ENCODE assay signal across 19 mouse cellular contexts in genomic region chr1:69440564-69441334, GRCm38 (mm10).
A peak's percentile ranks its signal among the peaks of the same experiment; 100 is the strongest.
DNase-seq lines count a peak whose midpoint lies in the region; ATAC-seq and TF ChIP-seq lines count a peak whose summit lies in the region.
"Had no signal": no experiment of that assay in that cellular context is flagged by ENCODE, and none has a peak within 500 bp of the region (broad histone marks: within the 10 kb centered on the region; RNA-seq: fewer than 3 reads in every experiment).

No protein-coding gene starts in this region.

- H3K9ac ChIP-seq in midbrain, embryonic 15.5 days = no peak overlapping the region
- no peak overlapping the region for H3K9ac ChIP-seq in kidney, embryonic 15.5 days
- H3K9ac ChIP-seq: embryonic facial prominence, embryonic 15.5 days; forebrain, embryonic 13.5 days; liver, postnatal 0 days had no signal

- no peaks in the 10 kb centered on the region for H3K27me3 ChIP-seq in midbrain, embryonic 15.5 days (replicated peaks)
- H3K27me3 ChIP-seq in kidney, embryonic 15.5 days = no peaks in the 10 kb centered on the region
- H3K27me3 ChIP-seq: embryonic facial prominence, embryonic 15.5 days; forebrain, embryonic 13.5 days had no signal

- H3K36me3 ChIP-seq in midbrain, embryonic 15.5 days (replicated peaks) = no peaks in the 10 kb centered on the region
- no peaks in the 10 kb centered on the region for H3K36me3 ChIP-seq in kidney, embryonic 15.5 days
- H3K36me3 ChIP-seq: embryonic facial prominence, embryonic 15.5 days; heart, embryonic 10.5 days had no signal

- DNase-seq in left cerebral cortex, adult 18-20 months (ENCODE audit: low spot score in 2 of 2) = peak; percentile 5 to 23
- no peak for DNase-seq in left cerebral cortex, postnatal 4 days
- DNase-seq in brain, adult 2 months (ENCODE audit: low read depth, low spot score) = peak; percentile 65
- DNase-seq in layer of hippocampus, adult 2 months (ENCODE audit: low spot score in 2 of 2) = peak; percentile 34 to 62
- peak; percentile 14 to 17 for DNase-seq in right cerebral cortex, adult 2 months (ENCODE audit: low spot score in 2 of 2)
- DNase-seq in cerebellum, adult 8-10 months = no peak
- DNase-seq: adrenal gland, adult 8-10 months; B cell, adult 2 months; cerebellum, adult 9-10 months; kidney, adult 2 months; liver, postnatal 0 days; midbrain, embryonic 14.5 days; thymus, postnatal 14 days had no signal

- no peak for TF ChIP-seq CTCF in layer of hippocampus, adult 2 months (conservative IDR thresholded peaks at IDR 0.05)

- 95% methylated on average over 14 of the region's 14 CpGs for WGBS in midbrain, embryonic 15.5 days
- WGBS in kidney, embryonic 15.5 days = 85% methylated on average over 14 of the region's 14 CpGs

- intact Hi-C loops in left cerebral cortex, postnatal 4 days (cut with DNase I) = no loop called here

- H3K27ac ChIP-seq in layer of hippocampus, adult 2 months = no peak overlapping the region
- H3K27ac ChIP-seq in midbrain, embryonic 15.5 days = no peak overlapping the region
- H3K27ac ChIP-seq in kidney, embryonic 15.5 days = no peak overlapping the region
- H3K27ac ChIP-seq: embryonic facial prominence, embryonic 15.5 days; forebrain, embryonic 13.5 days; heart, embryonic 10.5 days; hindbrain, postnatal 0 days had no signal

- no peak overlapping the region for H3K4me3 ChIP-seq in layer of hippocampus, adult 2 months
- H3K4me3 ChIP-seq in midbrain, embryonic 15.5 days = no peak overlapping the region
- no peak overlapping the region for H3K4me3 ChIP-seq in kidney, embryonic 15.5 days (replicated peaks)
- H3K4me3 ChIP-seq: embryonic facial prominence, embryonic 15.5 days; forebrain, embryonic 13.5 days; heart, embryonic 10.5 days had no signal

- ATAC-seq in midbrain, embryonic 15.5 days (replicated peaks) = no peak
- no peak for ATAC-seq in kidney, embryonic 15.5 days (replicated peaks; ENCODE audit: low FRiP score)
- ATAC-seq: forebrain, embryonic 13.5 days; hindbrain, postnatal 0 days; liver, postnatal 0 days had no signal

- H3K4me1 ChIP-seq in midbrain, embryonic 15.5 days = no peaks in the 10 kb centered on the region
- no peaks in the 10 kb centered on the region for H3K4me1 ChIP-seq in kidney, embryonic 15.5 days
- H3K4me1 ChIP-seq: forebrain, embryonic 13.5 days; heart, embryonic 10.5 days had no signal

- H3K4me2 ChIP-seq in midbrain, embryonic 15.5 days = no peak overlapping the region
- no peak overlapping the region for H3K4me2 ChIP-seq in kidney, embryonic 15.5 days
- H3K4me2 ChIP-seq: embryonic facial prominence, embryonic 15.5 days; forebrain, embryonic 13.5 days had no signal

- no peaks in the 10 kb centered on the region for H3K9me3 ChIP-seq in midbrain, embryonic 15.5 days
- H3K9me3 ChIP-seq in kidney, embryonic 15.5 days (replicated peaks) = no peaks in the 10 kb centered on the region
- H3K9me3 ChIP-seq: embryonic facial prominence, embryonic 15.5 days; forebrain, embryonic 13.5 days; heart, embryonic 10.5 days had no signal

Comparison
In these comparisons a context has a peak if more than half of its experiments do, and no peak if none do; other contexts are left out.
1. DNase-seq: peak in left cerebral cortex, adult 18-20 months (2 of 2), brain, adult 2 months (single experiment), layer of hippocampus, adult 2 months (2 of 2) and right cerebral cortex, adult 2 months (2 of 2); none in left cerebral cortex, postnatal 4 days (single experiment) and cerebellum, adult 8-10 months (single experiment).